In the genomic region with DNA sequence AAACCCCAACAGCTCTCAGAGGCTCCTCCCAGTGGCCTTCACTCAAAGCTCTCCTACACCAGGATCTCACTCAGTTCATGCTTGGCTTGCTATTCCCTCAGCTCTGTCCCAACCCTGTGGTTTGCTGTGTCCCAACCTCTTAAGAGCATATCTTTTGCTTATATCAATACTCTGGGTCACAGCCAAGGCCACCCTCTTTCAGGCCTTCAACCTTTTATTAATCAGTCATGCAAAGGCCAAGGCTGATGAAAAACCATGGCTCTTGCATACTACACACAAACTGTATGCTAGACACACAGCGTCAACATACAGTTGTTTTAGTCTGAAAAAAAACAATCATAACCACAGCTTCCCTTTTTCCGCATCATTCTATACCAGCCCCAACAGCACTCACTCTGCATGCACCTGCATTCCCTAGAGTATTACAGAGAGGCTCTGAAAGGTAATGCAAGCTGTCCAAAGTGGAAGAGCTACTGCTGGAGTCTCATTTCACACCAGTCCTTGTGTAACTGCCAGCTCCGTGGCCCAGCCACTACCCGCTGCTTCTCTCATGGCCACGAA, we compare ENCODE assay signal across 16 mouse cellular contexts. TPM values are rescaled to one million over a fixed set of nuclear protein-coding genes. Genes with fewer than 3 reads are reported as not detected.
A peak's percentile ranks its signal among the peaks of the same experiment; 100 is the strongest.
DNase-seq lines count a peak whose midpoint lies in the region; ATAC-seq and TF ChIP-seq lines count a peak whose summit lies in the region.
"Had no signal": no experiment of that assay in that cellular context is flagged by ENCODE, and none has a peak within 500 bp of the region (broad histone marks: within the 10 kb centered on the region; RNA-seq: fewer than 3 reads in every experiment).

No protein-coding gene starts in this region.

- H3K9ac ChIP-seq in intestine, postnatal 0 days (ENCODE audit: low read depth, low read length) = no peak overlapping the region
- no peak overlapping the region for H3K9ac ChIP-seq in hindbrain, embryonic 13.5 days
- H3K9ac ChIP-seq: neural tube, embryonic 13.5 days had no signal

- WGBS in kidney, adult 2 months = 73% methylated on average over 5 of the region's 5 CpGs
- 88% methylated on average over 5 of the region's 5 CpGs for WGBS in intestine, postnatal 0 days
- 88% methylated on average over 5 of the region's 5 CpGs for WGBS in hindbrain, embryonic 13.5 days

- H3K4me1 ChIP-seq in kidney, adult 2 months (ENCODE audit: control insufficient read depth, insufficient read depth, low read length) = no peaks in the 10 kb centered on the region
- H3K4me1 ChIP-seq in intestine, postnatal 0 days (replicated peaks; ENCODE audit: control insufficient read depth, insufficient read depth, low read length) = peaks cover 5% of the 10 kb centered on the region; the same call in 1 of the 2 replicates
- peaks cover 10% of the 10 kb centered on the region for H3K4me1 ChIP-seq in hindbrain, embryonic 13.5 days (replicated peaks)

- 0 out of 2 replicates have a peak, but pooled peaks have one; percentile 12 for TF ChIP-seq CTCF in kidney, adult 2 months (conservative IDR thresholded peaks at IDR 0.05; ENCODE audit: insufficient read depth, insufficient read length, low read depth, low read length)
- TF ChIP-seq CTCF in intestine, postnatal 0 days (IDR thresholded peaks at IDR 0.05; ENCODE audit: low read depth) = no peak

- H3K4me2 ChIP-seq in intestine, postnatal 0 days (replicated peaks; ENCODE audit: low read depth) = no peak overlapping the region
- H3K4me2 ChIP-seq in hindbrain, embryonic 13.5 days = no peak overlapping the region
- H3K4me2 ChIP-seq: liver, embryonic 11.5 days; neural tube, embryonic 13.5 days had no signal

- H3K27ac ChIP-seq in kidney, adult 2 months (ENCODE audit: insufficient read depth, low read depth, low read length) = no peak overlapping the region; the same call in 1 of the 2 replicates
- no peak overlapping the region for H3K27ac ChIP-seq in intestine, postnatal 0 days (ENCODE audit: low read depth, low read length)
- no peak overlapping the region for H3K27ac ChIP-seq in hindbrain, embryonic 13.5 days
- H3K27ac ChIP-seq: macrophage; neural tube, embryonic 13.5 days had no signal

- peak; percentile 75 to 85 for ATAC-seq in hematopoietic stem cell, adult 5-6 weeks (replicated peaks in 1 of 2; ENCODE audit: insufficient read depth in 1 of 2, low FRiP score in 2 of 2, low TSS enrichment in 1 of 2, low read depth in 1 of 2, poor library complexity in 2 of 2, severe bottlenecking in 2 of 2)
- ATAC-seq in intestine, postnatal 0 days = no peak
- ATAC-seq in hindbrain, embryonic 13.5 days (ENCODE audit: low FRiP score) = no peak
- ATAC-seq: activated CD4-positive, CD25-positive, alpha-beta regulatory T cell, adult 4 months had no signal

- H3K36me3 ChIP-seq in kidney, adult 2 months (ENCODE audit: control insufficient read depth, insufficient read depth, low read length) = no peaks in the 10 kb centered on the region
- no peaks in the 10 kb centered on the region for H3K36me3 ChIP-seq in intestine, postnatal 0 days (ENCODE audit: control insufficient read depth, insufficient read depth)
- H3K36me3 ChIP-seq in hindbrain, embryonic 13.5 days = no peaks in the 10 kb centered on the region
- H3K36me3 ChIP-seq: neural tube, embryonic 13.5 days had no signal

- TF ChIP-seq POLR2A in kidney, adult 2 months (IDR thresholded peaks at IDR 0.05; ENCODE audit: low read depth, low read length) = no peak

- no peaks in the 10 kb centered on the region for H3K27me3 ChIP-seq in kidney, adult 2 months (replicated peaks; ENCODE audit: control insufficient read depth, insufficient read depth, low read length)
- H3K27me3 ChIP-seq in intestine, postnatal 0 days (replicated peaks; ENCODE audit: control insufficient read depth, insufficient read depth, low read length) = no peaks in the 10 kb centered on the region
- no peaks in the 10 kb centered on the region for H3K27me3 ChIP-seq in hindbrain, embryonic 13.5 days
- H3K27me3 ChIP-seq: neural tube, embryonic 13.5 days had no signal

- peak; percentile 20 for DNase-seq in kidney, adult 2 months
- no peak for DNase-seq in kidney, adult 11 months
- DNase-seq in thymus, postnatal 0 days (ENCODE audit: low spot score) = peak; percentile 10
- no peak for DNase-seq in thymus, postnatal 25 days
- no peak for DNase-seq in heart, adult 8-10 months (ENCODE audit: low spot score)
- DNase-seq: cerebellum, adult 9-11 months; kidney, postnatal 10 days; right cerebral cortex, adult 18-20 months; thymus, postnatal 4 days had no signal

- no peak overlapping the region for H3K4me3 ChIP-seq in kidney, adult 2 months (ENCODE audit: insufficient read depth, low read depth, low read length)
- H3K4me3 ChIP-seq in intestine, postnatal 0 days (ENCODE audit: low read depth, low read length) = no peak overlapping the region
- H3K4me3 ChIP-seq in hindbrain, embryonic 13.5 days = no peak overlapping the region
- H3K4me3 ChIP-seq: neural tube, embryonic 13.5 days had no signal

- H3K9me3 ChIP-seq in intestine, postnatal 0 days (ENCODE audit: control insufficient read depth) = no peaks in the 10 kb centered on the region
- H3K9me3 ChIP-seq in hindbrain, embryonic 13.5 days = no peaks in the 10 kb centered on the region
- H3K9me3 ChIP-seq: neural tube, embryonic 13.5 days had no signal

RNA-seq across cellular contexts. Expression of a gene that starts 27.7 kb away (rescaled TPM):
- polyA plus RNA-seq in kidney, adult 2 months (2012; rRNA removed) = 5.0 and 6.8 TPM in 2 replicates
- 63.3 and 70.5 TPM in 2 replicates for polyA plus RNA-seq in thymus, postnatal 0 days (2015; fragmentation: Nextera tagmentation; extraction: Ambion mirVana)
- total RNA-seq in hematopoietic stem cell, adult 5-6 weeks (2017) = 68.2 and 72.4 TPM in 2 replicates
- 20.4 and 22.5 TPM in 2 replicates for polyA plus RNA-seq in intestine, postnatal 0 days (2015; fragmentation: Nextera tagmentation; extraction: Ambion mirVana)
- total RNA-seq in heart, adult 8-10 months (2022) = 10 to 100 TPM; 11.5 to 21.8 (median 16.1) TPM
- 115 and 116 TPM in 2 replicates for polyA plus RNA-seq in hindbrain, embryonic 13.5 days (2015; fragmentation: Nextera tagmentation; extraction: Ambion mirVana)

RNA-seq across cellular contexts. Expression of a gene that starts 44.7 kb away (rescaled TPM):
- 2.7 and 3.0 TPM in 2 replicates for polyA plus RNA-seq in kidney, adult 2 months (2012; rRNA removed)
- 0.10 and 0.17 TPM in 2 replicates for polyA plus RNA-seq in thymus, postnatal 0 days (2015; fragmentation: Nextera tagmentation; extraction: Ambion mirVana)
- total RNA-seq in hematopoietic stem cell, adult 5-6 weeks (2017) = not detected in 2 replicates
- 0.51 and 0.60 TPM in 2 replicates for polyA plus RNA-seq in intestine, postnatal 0 days (2015; fragmentation: Nextera tagmentation; extraction: Ambion mirVana)
- total RNA-seq in heart, adult 8-10 months (2022) = 1 to 10 TPM in 1 of 4 experiments, under 1 TPM in 3; 0.41 to 1.1 (median 0.77) TPM
- 6.8 and 7.5 TPM in 2 replicates for polyA plus RNA-seq in hindbrain, embryonic 13.5 days (2015; fragmentation: Nextera tagmentation; extraction: Ambion mirVana)
- polyA plus RNA-seq: macrophage had no signal

Comparison
In these comparisons a context has a peak if more than half of its experiments do, and no peak if none do; other contexts are left out.
1. DNase-seq: peak in kidney, adult 2 months (single experiment) and thymus, postnatal 0 days (single experiment); none in kidney, adult 11 months (single experiment), thymus, postnatal 25 days (single experiment) and heart, adult 8-10 months (single experiment).
2. ATAC-seq: peak in hematopoietic stem cell, adult 5-6 weeks (2 of 2); none in intestine, postnatal 0 days (single experiment) and hindbrain, embryonic 13.5 days (single experiment).